Mouse (Mus musculus) heart, postnatal 0 days (tissue): ENCODE data around the gene Fah.

Source experiments
- CTCF ChIP-seq: IDR thresholded peaks from 2 replicates; pipeline ENCODE4 v1.5.1; 2016; ENCODE audit warnings: antibody characterized with exemption, control low read depth, low read depth
- EP300 ChIP-seq: IDR thresholded peaks from 2 replicates; pipeline ENCODE4 v1.6.1; 2016; ENCODE audit warnings: antibody characterized with exemption, low read depth

DNA sequence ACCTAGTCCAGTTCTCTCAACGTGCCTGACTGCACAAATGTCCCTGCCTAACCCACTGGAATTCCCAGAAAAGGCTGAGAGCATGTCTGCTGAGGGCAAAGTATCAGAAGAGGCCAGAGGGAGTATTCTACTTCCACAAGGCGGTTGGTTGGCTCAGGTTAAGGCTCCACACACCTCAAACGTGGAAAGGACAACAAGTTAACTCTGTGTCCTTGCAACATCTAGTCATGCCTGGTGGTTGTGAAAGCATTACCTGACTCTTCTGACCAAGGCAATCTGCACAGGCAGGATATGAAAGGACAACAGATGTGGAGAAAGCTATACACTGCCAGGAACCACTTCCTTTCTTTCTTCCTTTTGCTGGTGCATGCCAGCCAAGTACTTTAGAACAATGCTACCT lies 2.0 kb downstream of the Fah start:
- TF ChIP-seq CTCF (no peak), EP300 (no peak)
